Mouse (Mus musculus) embryonic facial prominence, embryonic 12.5 days (tissue): ENCODE results near the gene Gm20869. TPM values are rescaled to one million over a fixed set of nuclear protein-coding genes. Genes with fewer than 3 reads are reported as not detected.
"Not testable (repeated sequence)": the region's sequence is repeated elsewhere in the genome, so short reads cannot be mapped to it uniquely, and the experiment has no call there.

Experiments used
- ATAC-seq: fragments of 200-750 bp; cut with Nextera tagmentation; 2 replicates; pipeline ENCODE4 v1.8.0; 2017; ENCODE audit not compliant: insufficient number of reproducible peaks, insufficient read depth, low FRiP score, low TSS enrichment
- H3K27ac ChIP-seq: fragments of 300-500 bp; sonication (generic); 2 replicates; pipeline ENCODE4 v1.5.1; 2016; ENCODE audit warnings: mild to moderate bottlenecking
- H3K27me3 ChIP-seq: fragments of 300-500 bp; sonication (generic); 2 replicates; pipeline ENCODE4 v1.6.1; 2016; ENCODE audit warnings: mild to moderate bottlenecking, moderate library complexity
- H3K36me3 ChIP-seq: fragments of 300-500 bp; sonication (generic); 2 replicates; pipeline ENCODE4 v1.6.1; 2016; ENCODE audit warnings: mild to moderate bottlenecking
- H3K4me1 ChIP-seq: fragments of 300-500 bp; sonication (generic); 2 replicates; pipeline ENCODE4 v1.6.1; 2016
- H3K4me2 ChIP-seq: fragments of 300-500 bp; sonication (generic); replicated peaks from 2 replicates; pipeline ENCODE4 v1.6.1; 2016; ENCODE audit warnings: mild to moderate bottlenecking, moderate library complexity
- H3K4me3 ChIP-seq: fragments of 300-500 bp; sonication (generic); 2 replicates; pipeline ENCODE4 v1.5.1; 2016; ENCODE audit warnings: mild to moderate bottlenecking
- H3K9ac ChIP-seq: fragments of 300-500 bp; sonication (generic); 2 replicates; pipeline ENCODE4 v1.6.1; 2016; ENCODE audit warnings: mild to moderate bottlenecking, moderate library complexity
- H3K9me3 ChIP-seq: fragments of 300-500 bp; sonication (generic); 2 replicates; pipeline ENCODE4 v1.6.1; 2016; ENCODE audit warnings: mild to moderate bottlenecking, moderate library complexity
- WGBS: fragments of 180-500 bp; shearing (Covaris S2); methylation state at CpG from one replicate; pipeline ENCODE4 v1.1.7; 2016; 5-methylcytosine and 5-hydroxymethylcytosine counted together
- polyA plus RNA-seq: library from polyadenylated mRNA; unstranded; fragments of >200 nt; fragmentation: Nextera tagmentation; extraction: Ambion mirVana; gene quantifications from 2 replicates; pipeline ENCODE4 v1.2.1, GENCODE M21; 2016

Gene Gm20869
- polyA plus RNA-seq: not detected in 2 replicates

DNA sequence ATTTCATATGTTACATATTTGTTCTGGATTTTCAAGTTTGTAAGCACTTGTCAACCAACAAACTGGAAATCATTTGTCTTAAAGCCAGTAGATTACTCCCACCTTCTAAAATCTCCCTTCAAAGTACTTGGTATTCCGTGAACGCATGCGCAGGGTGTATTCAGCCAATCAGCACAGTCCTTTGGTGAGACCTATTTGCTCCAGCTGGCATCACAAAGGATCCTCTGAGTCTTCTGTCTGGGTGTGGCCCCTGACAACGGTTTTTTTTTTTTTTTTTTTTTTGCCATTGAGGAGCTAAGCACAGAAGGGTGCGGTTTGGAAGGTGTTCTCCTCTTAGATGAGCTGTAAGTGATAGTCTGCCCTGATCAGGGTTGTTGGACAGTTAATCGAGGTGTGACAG is at the start of gene Gm20869:
Gene Gm20869, plus strand, starts transcription at position 301 of the 400 bp plus-strand sequence.
- H3K9me3 ChIP-seq, H3K4me3 ChIP-seq, H3K27me3 ChIP-seq, ATAC-seq, H3K36me3 ChIP-seq, H3K27ac ChIP-seq, H3K9ac ChIP-seq, H3K4me2 ChIP-seq, H3K4me1 ChIP-seq: not testable (repeated sequence)
- WGBS: no CpG with 5 or more reads among the region's 6 CpGs

Other genes with a start within 250 kb of the Gm20869 start
- gene Gm20870, start 222.6 kb downstream of the Gm20869 start, polyA plus RNA-seq: not detected in 2 replicates